Mouse (Mus musculus) kidney, adult 10 weeks (tissue): Measurements from ENCODE around the gene Olfr707. TPM values are rescaled to one million over a fixed set of nuclear protein-coding genes. Genes with fewer than 3 reads are reported as not detected.

Experiments
- polyA plus RNA-seq: library from polyadenylated mRNA; stranded (reverse); fragments of 350-450 nt; fragmentation: Illumina TruSeq; extraction: RNeasy Lipid Tissue Mini Kit (QIAGEN cat#74804); gene quantifications from one replicate; pipeline ENCODE4 v1.2.3, GENCODE M21; 2014; ENCODE audit warnings: low read depth, low replicate concordance

Olfr707 gene
- not detected for polyA plus RNA-seq

GRCm38 (mm10) chr7:106901141-106901540 lies at the start of gene Olfr707:
Gene Olfr707 (minus strand): TSS chr7:106901241.

GRCm38 (mm10) chr7:106948212-106948611 lies 47.2 kb upstream of the Olfr707 start, which contains the start of gene Olfr710:
Gene Olfr710 (minus strand): TSS chr7:106948312.

GRCm38 (mm10) chr7:106932119-106932518 lies 31.1 kb upstream of the Olfr707 start, which contains the start of gene Olfr709-ps1:
Gene Olfr709-ps1 (minus strand): TSS chr7:106932219.

GRCm38 (mm10) chr7:106907676-106908075 lies 6.6 kb upstream of the Olfr707 start, which contains the start of gene Olfr1532-ps1:
Gene Olfr1532-ps1 (plus strand): TSS chr7:106908001.

GRCm38 (mm10) chr7:106888062-106888461 lies 13.0 kb downstream of the Olfr707 start, which contains the start of gene Olfr706:
Gene Olfr706 (minus strand): TSS chr7:106888162.

GRCm38 (mm10) chr7:106876791-106877190 lies 24.2 kb downstream of the Olfr707 start, which contains the start of gene Olfr705:
Gene Olfr705 (minus strand): TSS chr7:106876891.

GRCm38 (mm10) chr7:106862885-106863284 lies 38.2 kb downstream of the Olfr707 start, which contains the start of gene Olfr704:
Gene Olfr704 (plus strand): TSS chr7:106863185.

GRCm38 (mm10) chr7:106843060-106843459 lies 58.0 kb downstream of the Olfr707 start, which contains the start of gene Olfr703:
Gene Olfr703 (plus strand): TSS chr7:106843360.

Other genes with a start within 250 kb of the Olfr707 start
- gene Olfr693, start 220.7 kb downstream of the Olfr707 start, polyA plus RNA-seq, result not detected
- not detected for gene Olfr694, start 209.4 kb downstream of the Olfr707 start, polyA plus RNA-seq
- not detected for gene Olfr695, start 184.8 kb downstream of the Olfr707 start, polyA plus RNA-seq
- not detected for gene Olfr697, start 158.8 kb downstream of the Olfr707 start, polyA plus RNA-seq
- gene Olfr698, start 145.8 kb downstream of the Olfr707 start, polyA plus RNA-seq, result not detected
- gene Olfr699, start 108.0 kb downstream of the Olfr707 start, polyA plus RNA-seq, result not detected
- gene Olfr700, start 92.4 kb downstream of the Olfr707 start, polyA plus RNA-seq, result not detected
- gene Olfr701, start 87.1 kb downstream of the Olfr707 start, polyA plus RNA-seq, result not detected
- gene Olfr702, start 67.3 kb downstream of the Olfr707 start, polyA plus RNA-seq, result not detected
- not detected for gene Olfr703, start 57.9 kb downstream of the Olfr707 start, polyA plus RNA-seq
- gene Olfr704, start 38.1 kb downstream of the Olfr707 start, polyA plus RNA-seq, result not detected
- not detected for gene Olfr705, start 24.4 kb downstream of the Olfr707 start, polyA plus RNA-seq
- gene Olfr706, start 13.1 kb downstream of the Olfr707 start, polyA plus RNA-seq, result not detected
- not detected for gene Olfr1532-ps1, start 6.8 kb upstream of the Olfr707 start, polyA plus RNA-seq
- not detected for gene Olfr709-ps1, start 31.0 kb upstream of the Olfr707 start, polyA plus RNA-seq
- gene Olfr710, start 47.1 kb upstream of the Olfr707 start, polyA plus RNA-seq, result not detected
- not detected for gene Olfr6, start 62.7 kb upstream of the Olfr707 start, polyA plus RNA-seq
- gene Olfr711, start 74.2 kb upstream of the Olfr707 start, polyA plus RNA-seq, result not detected
- gene Olfr2, start 104.8 kb upstream of the Olfr707 start, polyA plus RNA-seq, result not detected
- gene Olfr713, start 129.9 kb upstream of the Olfr707 start, polyA plus RNA-seq, result not detected
- gene Olfr714, start 169.7 kb upstream of the Olfr707 start, polyA plus RNA-seq, result not detected
- gene Olfr17, start 192.0 kb upstream of the Olfr707 start, polyA plus RNA-seq, result not detected
- gene Olfr715b, start 209.1 kb upstream of the Olfr707 start, polyA plus RNA-seq, result not detected
- not detected for gene Olfr715, start 229.8 kb upstream of the Olfr707 start, polyA plus RNA-seq
- not detected for gene Olfr716, start 237.1 kb upstream of the Olfr707 start, polyA plus RNA-seq